13 mouse cellular contexts compared by ENCODE assay signal in the genomic region with DNA sequence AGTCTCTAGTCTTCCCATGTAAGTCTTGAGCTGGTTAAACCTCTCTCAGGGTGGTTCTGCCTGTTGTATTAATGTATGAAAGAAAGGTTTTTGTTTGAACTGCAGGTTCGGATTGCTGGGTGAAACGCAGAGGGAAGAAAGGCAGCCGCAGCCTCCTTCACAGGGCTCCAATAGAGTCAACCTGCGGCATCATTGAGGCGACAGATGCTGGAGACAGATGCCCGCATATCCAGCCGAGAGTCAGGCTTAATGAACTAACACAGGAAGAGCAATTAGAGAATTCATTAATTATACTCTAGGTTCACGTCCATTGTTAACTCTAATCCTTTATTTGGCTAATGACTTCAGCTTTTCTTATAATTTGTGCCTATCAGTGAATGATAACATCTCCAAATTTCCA.
"Had no signal": no experiment of that assay in that cellular context is flagged by ENCODE, and none has a peak within 500 bp of the region (broad histone marks: within the 10 kb centered on the region; RNA-seq: fewer than 3 reads in every experiment).

No protein-coding gene starts in this region.

- DNase-seq: kidney, postnatal 25 days; lung, adult 2 months; lung, postnatal 36 days; right cerebral cortex, postnatal 4 days; spleen, adult 18-20 months; thymus, adult 18-20 months; thymus, postnatal 14 days had no signal

- H3K4me1 ChIP-seq: liver, embryonic 15.5 days; midbrain, embryonic 15.5 days had no signal

- H3K27ac ChIP-seq: left cerebral cortex, adult 2 months; limb, embryonic 10.5 days; liver, embryonic 15.5 days; midbrain, embryonic 15.5 days had no signal

- H3K9me3 ChIP-seq: limb, embryonic 10.5 days; liver, embryonic 15.5 days; midbrain, embryonic 15.5 days had no signal

- ATAC-seq: lung, postnatal 0 days; midbrain, embryonic 15.5 days had no signal

- H3K27me3 ChIP-seq: liver, embryonic 15.5 days; midbrain, embryonic 15.5 days had no signal

- H3K4me3 ChIP-seq: left cerebral cortex, adult 2 months; limb, embryonic 10.5 days; liver, embryonic 15.5 days; midbrain, embryonic 15.5 days had no signal

- H3K36me3 ChIP-seq: limb, embryonic 10.5 days; liver, embryonic 15.5 days; midbrain, embryonic 15.5 days had no signal

- H3K9ac ChIP-seq: liver, embryonic 15.5 days; midbrain, embryonic 15.5 days had no signal

- H3K4me2 ChIP-seq: liver, embryonic 11.5 days; liver, embryonic 15.5 days; midbrain, embryonic 15.5 days had no signal
